Mouse (Mus musculus): ENCODE data around the gene Slc22a14.
A peak's percentile ranks its signal among the peaks of the same experiment; 100 is the strongest.

Slc22a14 gene

GRCm38 (mm10) chr9:119357331-119358057 lies 7.9 kb downstream of the Slc22a14 start, which contains the start of gene Xylb:
TSS of gene Xylb (plus strand) at chr9:119357381.
- DNase-seq (ENCODE audit: low spot score), result peak; percentile 80

- no peak for DNase-seq (ENCODE audit: low spot score)
Measured at GRCm38 (mm10) chr9:119355943-119356342, 9.4 kb downstream of the Slc22a14 start.

DNA sequence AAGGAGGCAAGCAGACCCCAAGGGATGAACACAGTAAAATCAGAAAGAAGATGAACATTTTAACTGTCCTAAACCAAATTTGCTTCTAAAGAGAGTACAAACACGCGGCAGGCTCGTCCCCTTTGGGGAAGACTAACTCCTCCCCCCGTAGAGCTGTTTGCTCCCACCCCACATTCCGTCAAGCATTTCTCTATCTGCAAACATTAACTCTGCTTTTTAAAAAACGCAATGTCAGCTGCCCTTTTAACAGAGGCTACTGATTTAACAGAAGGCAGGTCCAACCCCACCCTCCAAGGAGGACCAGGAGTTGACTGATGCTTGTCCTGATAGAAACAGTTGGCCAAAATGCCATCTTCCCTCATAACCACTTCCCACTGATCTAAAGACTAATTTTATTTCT lies 11.4 kb downstream of the Slc22a14 start:
- no peak for DNase-seq (ENCODE audit: low spot score)

DNA sequence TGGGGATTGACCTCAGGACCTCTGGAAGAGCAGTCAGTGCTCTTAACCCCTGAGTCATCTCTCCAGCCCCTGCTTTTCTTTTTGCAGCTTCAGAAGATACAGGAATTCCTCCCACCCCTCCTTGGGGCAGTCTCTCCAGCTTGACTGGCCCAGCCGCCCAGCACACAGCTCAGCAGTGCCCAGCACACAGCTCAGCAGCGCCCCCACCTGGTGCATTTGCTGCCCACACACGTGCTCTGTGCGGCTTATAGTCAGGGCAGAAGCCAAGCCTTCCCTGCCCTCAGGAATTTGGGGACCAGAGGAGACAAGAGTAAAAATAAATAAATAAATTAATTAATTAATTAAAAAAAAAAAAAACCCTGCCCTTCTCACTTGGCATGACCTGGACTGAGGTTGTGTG lies 13.3 kb downstream of the Slc22a14 start:
- DNase-seq (ENCODE audit: low spot score), result no peak

GRCm38 (mm10) chr9:119350947-119351705 lies 14.2 kb downstream of the Slc22a14 start:
- DNase-seq (ENCODE audit: low spot score), result no peak

GRCm38 (mm10) chr9:119350531-119350930 lies 14.8 kb downstream of the Slc22a14 start:
- no peak for DNase-seq (ENCODE audit: low spot score)

DNA sequence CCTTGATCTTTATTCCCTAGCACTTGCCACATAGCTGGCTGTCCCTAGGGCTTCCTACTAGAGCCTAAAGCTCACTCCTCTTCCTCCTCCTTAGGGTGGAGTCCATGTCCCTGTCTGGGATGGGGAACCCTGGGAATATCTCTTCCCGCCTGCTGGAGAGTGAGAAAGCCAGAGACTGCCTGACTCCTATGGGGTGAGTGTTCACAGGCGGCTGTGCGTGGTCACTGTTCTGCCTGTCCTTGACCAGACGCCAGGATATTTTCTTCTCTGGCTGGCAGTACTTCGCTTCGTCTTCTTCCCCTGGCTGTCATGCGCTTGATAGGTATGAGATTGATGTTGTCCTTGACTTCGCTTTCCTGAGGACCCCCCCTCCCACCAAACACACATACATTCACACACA lies 19.0 kb downstream of the Slc22a14 start:
- DNase-seq (ENCODE audit: low spot score), result no peak

DNA sequence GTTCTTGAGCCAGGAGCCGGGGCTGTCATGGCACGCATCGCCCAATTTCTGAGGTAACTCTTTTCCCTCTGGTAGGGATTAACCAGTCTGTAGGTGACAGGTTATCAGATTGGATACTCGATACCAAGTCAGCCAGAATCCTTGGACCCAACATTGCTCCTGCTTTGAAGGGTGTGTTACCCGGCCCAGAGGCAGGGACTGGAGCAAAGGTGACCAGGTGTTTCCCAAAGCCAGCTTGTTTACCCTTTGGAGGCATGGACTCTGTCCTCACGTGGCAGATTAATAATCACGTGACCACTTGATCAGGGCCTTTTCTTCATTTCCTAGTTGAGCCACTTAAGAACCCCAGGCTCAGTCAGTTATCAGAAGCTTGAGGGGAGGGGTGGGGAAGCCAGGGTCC lies 22.6 kb downstream of the Slc22a14 start:
- no peak for DNase-seq (ENCODE audit: low spot score)

- DNase-seq (ENCODE audit: low spot score), result peak; percentile 97
Measured at GRCm38 (mm10) chr9:119340909-119341816, 24.2 kb downstream of the Slc22a14 start, which contains the start of gene Myd88. TSS of gene Myd88 (minus strand) at chr9:119341411.

- DNase-seq (ENCODE audit: low spot score), result no peak
Measured at GRCm38 (mm10) chr9:119340212-119340580, 25.2 kb downstream of the Slc22a14 start.

DNA sequence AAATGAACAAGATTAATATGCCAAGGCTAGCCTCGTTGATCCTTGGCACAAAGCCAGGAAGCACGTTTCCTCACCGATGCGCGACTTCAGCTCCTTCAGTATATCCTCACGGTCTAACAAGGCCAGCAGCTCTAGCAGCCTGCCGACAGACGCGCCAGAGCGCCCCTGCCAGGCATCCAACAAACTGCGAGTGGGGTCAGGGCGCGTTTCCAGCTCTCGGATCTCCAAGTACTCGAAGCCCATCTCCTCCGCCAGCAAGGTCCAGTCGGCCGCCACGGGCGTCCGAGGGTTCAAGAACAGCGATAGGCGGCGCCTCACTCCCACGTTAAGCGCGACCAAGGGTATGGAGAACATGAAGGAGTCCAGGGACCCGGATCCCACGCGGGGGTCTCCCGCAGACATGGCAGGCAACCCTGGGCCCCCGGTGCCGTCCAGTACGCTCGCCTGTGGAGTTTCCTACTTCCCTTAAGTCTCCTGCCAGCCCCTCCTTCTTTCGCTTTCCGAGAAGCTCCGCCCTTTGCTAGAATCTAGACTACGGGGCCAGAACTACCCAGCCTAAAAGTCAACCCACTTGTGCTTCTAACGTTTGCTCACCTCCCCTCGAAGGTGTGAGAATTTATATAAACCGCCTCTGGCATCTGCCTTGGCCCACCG lies 25.7 kb downstream of the Slc22a14 start, which contains the start of gene Acaa1a:
Acaa1a (plus strand) TSS at position 119 of the 654 bp plus-strand sequence.
- DNase-seq (ENCODE audit: low spot score), result no peak

DNA sequence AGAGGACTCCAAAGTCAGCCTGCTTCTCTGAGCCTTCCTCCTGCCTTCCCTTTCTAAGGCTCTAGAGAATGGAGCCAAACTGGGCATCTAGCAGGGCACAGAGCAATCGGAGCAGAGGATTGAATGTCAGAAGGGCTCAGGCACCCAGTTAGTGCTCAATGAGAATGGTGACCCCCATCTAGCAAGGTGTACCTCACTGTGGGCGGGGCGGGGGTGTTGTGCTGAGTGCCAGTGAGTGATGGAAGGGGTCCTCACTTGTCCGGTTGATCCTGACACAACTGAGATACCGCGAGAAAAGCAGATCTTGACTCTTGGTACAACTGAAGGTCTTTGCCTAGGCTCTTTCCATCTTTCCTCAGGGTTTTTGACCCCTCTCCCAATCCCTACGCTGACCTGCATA lies 26.2 kb downstream of the Slc22a14 start:
- DNase-seq (ENCODE audit: low spot score), result no peak

- no peak for DNase-seq (ENCODE audit: low spot score)
Measured at GRCm38 (mm10) chr9:119338350-119338749, 27.0 kb downstream of the Slc22a14 start.

- no peak for DNase-seq (ENCODE audit: low spot score)
Measured at GRCm38 (mm10) chr9:119337842-119338241, 27.5 kb downstream of the Slc22a14 start.

DNA sequence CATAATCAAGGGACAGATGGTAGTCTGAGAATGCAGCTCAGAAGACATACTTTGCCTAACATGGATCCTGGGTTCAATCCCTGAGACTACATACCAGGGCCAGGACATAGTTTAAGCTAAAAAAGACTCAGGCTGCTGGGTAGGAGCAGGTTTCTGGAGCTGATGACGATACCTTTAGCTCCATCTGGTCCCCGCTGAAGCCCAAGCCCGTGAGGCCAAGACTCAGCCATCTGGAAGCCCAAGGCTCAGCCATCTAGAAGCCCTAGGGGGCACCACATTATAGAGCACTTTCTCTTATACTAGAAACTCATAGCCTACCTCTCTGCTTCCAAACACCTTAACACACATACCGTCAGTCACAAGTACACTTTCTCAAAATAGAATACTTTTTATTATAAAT lies 29.8 kb downstream of the Slc22a14 start:
- DNase-seq (ENCODE audit: low spot score), result no peak

- no peak for DNase-seq (ENCODE audit: low spot score)
Measured at GRCm38 (mm10) chr9:119334834-119335233, 30.5 kb downstream of the Slc22a14 start.

- DNase-seq (ENCODE audit: low spot score), result no peak
Measured at GRCm38 (mm10) chr9:119334324-119334723, 31.0 kb downstream of the Slc22a14 start.

DNA sequence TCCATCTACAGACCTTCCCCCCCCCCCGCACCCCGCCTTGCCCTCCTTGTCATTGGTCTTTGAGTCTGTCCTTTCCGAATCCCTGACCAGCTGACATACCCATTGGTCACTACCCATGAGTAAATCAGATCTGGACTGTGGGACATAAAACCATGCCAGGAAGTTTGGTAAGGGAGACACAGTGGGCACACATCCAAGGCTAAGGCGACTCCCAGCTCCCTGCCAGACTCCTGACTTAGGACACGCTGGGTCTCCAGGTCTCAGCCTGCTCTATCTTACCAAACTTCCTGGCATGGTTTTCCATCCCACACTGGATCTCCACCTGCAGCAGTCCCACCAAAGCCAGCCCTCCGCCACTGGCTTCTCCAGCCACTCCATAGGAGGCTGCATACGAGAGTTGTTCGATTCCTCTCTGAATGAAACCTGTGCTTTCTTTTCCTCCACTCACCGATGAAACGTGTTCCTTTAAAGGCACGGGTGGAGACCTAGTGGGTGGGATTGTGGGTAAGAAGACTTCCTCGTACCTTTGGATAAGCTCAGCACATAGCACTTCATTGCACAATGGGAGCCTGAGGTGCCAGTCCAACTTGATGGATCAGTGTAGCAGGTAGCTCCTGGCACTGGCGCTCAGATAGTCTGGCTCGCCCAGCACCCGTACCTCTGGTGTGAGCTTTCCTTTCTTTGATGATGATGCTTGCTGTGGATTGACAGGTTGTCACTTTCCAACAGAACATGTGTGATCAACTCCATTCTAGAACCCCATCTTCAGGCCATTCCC lies 35.0 kb downstream of the Slc22a14 start:
- DNase-seq (ENCODE audit: low spot score), result no peak

DNA sequence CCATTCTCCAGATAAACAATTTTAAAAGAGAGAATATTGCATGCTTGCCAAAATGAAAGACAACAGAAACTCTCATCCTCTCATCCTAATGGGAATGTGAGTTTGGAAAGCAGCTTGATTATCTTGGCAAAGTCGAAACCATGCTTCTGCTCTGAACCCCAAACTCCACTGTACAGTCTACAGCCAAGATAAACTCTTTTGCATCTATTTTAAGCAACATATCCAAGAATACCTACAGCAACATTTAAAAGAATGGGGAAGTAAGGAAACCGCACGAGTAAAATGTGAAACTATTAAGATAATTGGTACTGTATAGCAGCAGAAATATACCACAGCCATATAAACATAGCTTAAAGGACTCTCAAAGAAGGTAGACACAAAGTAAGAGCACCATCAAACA lies 36.9 kb downstream of the Slc22a14 start:
- DNase-seq (ENCODE audit: low spot score), result no peak

DNA sequence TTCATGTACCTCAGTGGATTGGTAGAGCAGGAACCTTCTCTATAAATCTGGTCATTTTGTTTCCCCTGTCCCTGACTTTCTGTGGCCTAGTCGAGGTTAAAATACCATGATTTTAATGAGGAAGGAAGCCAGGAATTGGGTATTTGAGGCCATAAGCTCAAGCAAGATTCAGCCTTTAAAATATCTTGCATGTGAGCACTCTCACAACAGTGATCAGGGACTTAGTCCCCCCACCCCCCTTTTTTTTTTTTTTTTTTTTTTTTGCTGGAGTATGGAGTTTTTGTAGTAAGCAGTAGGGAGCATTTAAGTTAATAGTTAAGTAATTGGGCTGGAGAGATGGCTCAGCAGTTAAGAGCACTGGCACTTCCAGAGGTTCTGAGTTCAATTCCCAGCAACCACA lies 41.2 kb downstream of the Slc22a14 start:
- DNase-seq (ENCODE audit: low spot score), result no peak

GRCm38 (mm10) chr9:119323260-119323645 lies 42.1 kb downstream of the Slc22a14 start:
- DNase-seq (ENCODE audit: low spot score), result no peak
